Mouse (Mus musculus): ENCODE measurements around the gene Ccdc24.

- TF ChIP-seq POLR2A (IDR thresholded peaks at IDR 0.05; ENCODE audit: borderline replicate concordance, insufficient read depth, low read length) (no peak), CTCF (IDR thresholded peaks at IDR 0.05; ENCODE audit: borderline replicate concordance, insufficient read depth, low read depth, low read length) (no peak)
These were observed 36.6 kb upstream of the Ccdc24 start for GRCm38 (mm10) chr4:117908834-117909453.

Measured in cerebellum, adult 2 months (tissue).